Mouse (Mus musculus): Measurements from ENCODE around the gene Slc22a14. TPM values are rescaled to one million over a fixed set of nuclear protein-coding genes. Genes with fewer than 3 reads are reported as not detected.
"Not testable (repeated sequence)": the region's sequence is repeated elsewhere in the genome, so short reads cannot be mapped to it uniquely, and the experiment has no call there.

The Slc22a14 gene
- polyA plus RNA-seq, 1 experiment from 2014 or later: 0.26 TPM

- ChIA-PET CTCF (interaction anchor here (1.2 kb wide), 1 partner anchor 17 kb away, joined by 4 read pairs; no protein-coding TSS in a partner anchor), POLR2A (no interaction called here)
- no peak for DNase-seq (ENCODE audit: low read depth, low spot score)
- in situ Hi-C loops (cut with MboI; ENCODE audit: low pct_unique_long_range_greater_than_20kb): no loop called here
- no peak for ATAC-seq
- no peak for TF ChIP-seq CTCF (IDR thresholded peaks at IDR 0.05)
- H3K27me3 ChIP-seq: no peaks in the 10 kb centered on the region
Observed at GRCm38 (mm10) chr9:119240286-119240997, 124.9 kb downstream of the Slc22a14 start.

- no peak for TF ChIP-seq CTCF (IDR thresholded peaks at IDR 0.05)
- in situ Hi-C loops (cut with MboI; ENCODE audit: low pct_unique_long_range_greater_than_20kb): no loop called here
- ATAC-seq (no peak), DNase-seq (ENCODE audit: low read depth, low spot score) (no peak)
- ChIA-PET CTCF (no interaction called here), POLR2A (no interaction called here)
- no peaks in the 10 kb centered on the region for H3K27me3 ChIP-seq
Observed at GRCm38 (mm10) chr9:119239274-119239673, 126.1 kb downstream of the Slc22a14 start.

- POLR2A ChIA-PET: no interaction called here
- H3K27me3 ChIP-seq: no peaks in the 10 kb centered on the region
- CTCF ChIA-PET: no interaction called here
- DNase-seq (ENCODE audit: low read depth, low spot score): no peak
- in situ Hi-C loops (cut with MboI; ENCODE audit: low pct_unique_long_range_greater_than_20kb): no loop called here
- no peak for ATAC-seq
- no peak for TF ChIP-seq CTCF (IDR thresholded peaks at IDR 0.05)
Observed at GRCm38 (mm10) chr9:119238796-119239195, 126.6 kb downstream of the Slc22a14 start.

- ChIA-PET POLR2A (no interaction called here), CTCF (no interaction called here)
- no peak for TF ChIP-seq CTCF (IDR thresholded peaks at IDR 0.05)
Observed at GRCm38 (mm10) chr9:119231552-119231951, 133.8 kb downstream of the Slc22a14 start.

GRCm38 (mm10) chr9:119230829-119231228 lies 134.5 kb downstream of the Slc22a14 start:
- TF ChIP-seq CTCF (IDR thresholded peaks at IDR 0.05): no peak
- ChIA-PET POLR2A (no interaction called here), CTCF (no interaction called here)
- DNase-seq (ENCODE audit: low read depth, low spot score) (no peak), ATAC-seq (no peak)
- in situ Hi-C loops (cut with MboI; ENCODE audit: low pct_unique_long_range_greater_than_20kb): no loop called here
- H3K27me3 ChIP-seq: no peaks in the 10 kb centered on the region

More at GRCm38 (mm10) chr9:119231552-119231951, 133.8 kb downstream of the Slc22a14 start:
- no peak for DNase-seq (ENCODE audit: low read depth, low spot score)
- ATAC-seq: no peak
- in situ Hi-C loops (cut with MboI; ENCODE audit: low pct_unique_long_range_greater_than_20kb): no loop called here
- H3K27me3 ChIP-seq: no peaks in the 10 kb centered on the region

- CTCF ChIA-PET: no interaction called here
- no peak for TF ChIP-seq CTCF (IDR thresholded peaks at IDR 0.05)
- H3K27me3 ChIP-seq: no peaks in the 10 kb centered on the region
- in situ Hi-C loops (cut with MboI; ENCODE audit: low pct_unique_long_range_greater_than_20kb): no loop called here
- DNase-seq (ENCODE audit: low read depth, low spot score): no peak
- no peak for ATAC-seq
- POLR2A ChIA-PET: no interaction called here
Observed at GRCm38 (mm10) chr9:119220249-119220648, 145.1 kb downstream of the Slc22a14 start.

- in situ Hi-C loops (cut with MboI; ENCODE audit: low pct_unique_long_range_greater_than_20kb): no loop called here
- no peak for TF ChIP-seq CTCF (IDR thresholded peaks at IDR 0.05)
- ATAC-seq: no peak
- DNase-seq (ENCODE audit: low read depth, low spot score): no peak
- POLR2A ChIA-PET: no interaction called here
- no peaks in the 10 kb centered on the region for H3K27me3 ChIP-seq
- CTCF ChIA-PET: no interaction called here
Observed at GRCm38 (mm10) chr9:119219667-119220066, 145.7 kb downstream of the Slc22a14 start.

- H3K27me3 ChIP-seq; POLR2A ChIA-PET; DNase-seq (ENCODE audit: low read depth, low spot score); in situ Hi-C loops (cut with MboI; ENCODE audit: low pct_unique_long_range_greater_than_20kb); ATAC-seq; CTCF ChIA-PET: not testable (repeated sequence)
Observed at GRCm38 (mm10) chr9:119215341-119215740, 150.0 kb downstream of the Slc22a14 start.

- ChIA-PET CTCF (no interaction called here), POLR2A (no interaction called here)
- TF ChIP-seq CTCF (IDR thresholded peaks at IDR 0.05): no peak
- H3K27me3 ChIP-seq: no peaks in the 10 kb centered on the region
- DNase-seq (ENCODE audit: low read depth, low spot score) (no peak), ATAC-seq (no peak)
- in situ Hi-C loops (cut with MboI; ENCODE audit: low pct_unique_long_range_greater_than_20kb): no loop called here
Observed at GRCm38 (mm10) chr9:119214601-119215000, 150.8 kb downstream of the Slc22a14 start.

GRCm38 (mm10) chr9:119212996-119213395 lies 152.4 kb downstream of the Slc22a14 start:
- no peak for TF ChIP-seq CTCF (IDR thresholded peaks at IDR 0.05)
- no peaks in the 10 kb centered on the region for H3K27me3 ChIP-seq
- CTCF ChIA-PET: no interaction called here
- ATAC-seq (no peak), DNase-seq (ENCODE audit: low read depth, low spot score) (no peak)
- in situ Hi-C loops (cut with MboI; ENCODE audit: low pct_unique_long_range_greater_than_20kb): no loop called here
- POLR2A ChIA-PET: no interaction called here

GRCm38 (mm10) chr9:119208998-119209397 lies 156.4 kb downstream of the Slc22a14 start, which contains the start of gene Slc22a13:
Gene Slc22a13 (minus strand): TSS chr9:119209098.
- CTCF ChIA-PET: no interaction called here
- ATAC-seq: no peak
- TF ChIP-seq CTCF (IDR thresholded peaks at IDR 0.05): no peak

GRCm38 (mm10) chr9:119207113-119207512 lies 158.2 kb downstream of the Slc22a14 start:
- in situ Hi-C loops (cut with MboI; ENCODE audit: low pct_unique_long_range_greater_than_20kb): no loop called here
- DNase-seq (ENCODE audit: low read depth, low spot score): no peak
- CTCF ChIA-PET: no interaction called here
- no peak for ATAC-seq
- POLR2A ChIA-PET: no interaction called here
- no peak for TF ChIP-seq CTCF (IDR thresholded peaks at IDR 0.05)
- H3K27me3 ChIP-seq: no peaks in the 10 kb centered on the region

More at GRCm38 (mm10) chr9:119208998-119209397, 156.4 kb downstream of the Slc22a14 start, which contains the start of gene Slc22a13:
- POLR2A ChIA-PET: no interaction called here
- no peaks in the 10 kb centered on the region for H3K27me3 ChIP-seq
- in situ Hi-C loops (cut with MboI; ENCODE audit: low pct_unique_long_range_greater_than_20kb): no loop called here
- DNase-seq (ENCODE audit: low read depth, low spot score): no peak
